Mouse (Mus musculus) layer of hippocampus, postnatal 36 days (tissue): ENCODE measurements around the gene Dad1. TPM values are rescaled to one million over a fixed set of nuclear protein-coding genes. Genes with fewer than 3 reads are reported as not detected.
A peak's percentile ranks its signal among the peaks of the same experiment; 100 is the strongest.

Source experiments
- DNase-seq, 2 experiments: peaks; one replicate each; pipeline ENCODE4 v3.0.0; 2022
- total RNA-seq, 2 experiments: library from RNA; stranded (reverse); gene quantifications; 2 replicates each; pipeline ENCODE4 v1.2.3; 2021

Dad1 gene
- total RNA-seq, 2 experiments from 2014 or later, result 123 to 131 TPM

GRCm38 (mm10) chr14:54205904-54206303 lies 48.0 kb downstream of the Dad1 start:
- no peak for DNase-seq

GRCm38 (mm10) chr14:54204786-54205185 lies 49.1 kb downstream of the Dad1 start:
- no peak for DNase-seq

- DNase-seq, result no peak
These were observed 49.6 kb downstream of the Dad1 start for GRCm38 (mm10) chr14:54204311-54204710.

GRCm38 (mm10) chr14:54203776-54204175 lies 50.1 kb downstream of the Dad1 start:
- no peak for DNase-seq

GRCm38 (mm10) chr14:54203207-54203606 lies 50.7 kb downstream of the Dad1 start:
- DNase-seq, result no peak

GRCm38 (mm10) chr14:54200363-54200762 lies 53.5 kb downstream of the Dad1 start:
- DNase-seq, result no peak

- DNase-seq, result no peak
These were observed 54.2 kb downstream of the Dad1 start for GRCm38 (mm10) chr14:54199662-54200061.

- no peak for DNase-seq
These were observed 56.2 kb downstream of the Dad1 start for GRCm38 (mm10) chr14:54197740-54198139.

- no peak for DNase-seq
These were observed 58.0 kb downstream of the Dad1 start for GRCm38 (mm10) chr14:54195838-54196423.

GRCm38 (mm10) chr14:54193354-54194133 lies 60.4 kb downstream of the Dad1 start:
- DNase-seq, result no peak

- peak; percentile 32 to 41 for DNase-seq
These were observed 61.4 kb downstream of the Dad1 start for GRCm38 (mm10) chr14:54192462-54192847.

GRCm38 (mm10) chr14:54191594-54192461 lies 62.1 kb downstream of the Dad1 start:
- peak; percentile 15 to 34 for DNase-seq

GRCm38 (mm10) chr14:54191026-54191390 lies 62.9 kb downstream of the Dad1 start:
- no peak for DNase-seq

GRCm38 (mm10) chr14:54190305-54191025 lies 63.4 kb downstream of the Dad1 start:
- DNase-seq, result no peak

- DNase-seq, result no peak
These were observed 64.6 kb downstream of the Dad1 start for GRCm38 (mm10) chr14:54189255-54189654.

GRCm38 (mm10) chr14:54187211-54187610 lies 66.7 kb downstream of the Dad1 start:
- DNase-seq, result no peak

Other genes starting within 250 kb of the Dad1 start
- gene Abhd4, start 84 bp upstream of the Dad1 start, total RNA-seq, result 10 to 100 TPM; 55.7 to 56.6 TPM
- gene Olfr49, start 30.8 kb upstream of the Dad1 start, total RNA-seq, result not detected
- gene Oxa1l, start 106.7 kb upstream of the Dad1 start, total RNA-seq, result 10 to 100 TPM; 49.5 to 50.8 TPM
- 1 to 10 TPM; 2.4 to 2.7 TPM for gene Slc7a7, start 163.7 kb upstream of the Dad1 start, total RNA-seq
- 100 to 1,000 TPM; 105 to 108 TPM for gene Mrpl52, start 172.8 kb upstream of the Dad1 start, total RNA-seq
- gene Mmp14, start 177.5 kb upstream of the Dad1 start, total RNA-seq, result 10 to 100 TPM; 18.3 to 20.0 TPM
- 10 to 100 TPM; 26.4 to 29.6 TPM for gene Lrp10, start 210.0 kb upstream of the Dad1 start, total RNA-seq
- gene Rem2, start 222.0 kb upstream of the Dad1 start, total RNA-seq, result 10 to 100 TPM; 20.7 to 23.8 TPM